Mouse (Mus musculus): ENCODE measurements around the gene Fbln7.

- TF ChIP-seq CTCF (IDR thresholded peaks at IDR 0.05; ENCODE audit: borderline replicate concordance, insufficient read depth, low read depth, low read length) (no peak), POLR2A (IDR thresholded peaks at IDR 0.05; ENCODE audit: borderline replicate concordance, insufficient read depth, low read length) (no peak)
These were observed 29.3 kb upstream of the Fbln7 start for GRCm38 (mm10) chr2:128833435-128833834.

All from cerebellum, adult 2 months (tissue).